Mouse (Mus musculus) neural tube, embryonic 11.5 days (tissue): ENCODE measurements around the gene Mrap. TPM values are rescaled to one million over a fixed set of nuclear protein-coding genes. Genes with fewer than 3 reads are reported as not detected.

Source experiments
- ATAC-seq: fragments of 200-750 bp; cut with Nextera tagmentation; 2 replicates; pipeline ENCODE4 v1.8.0; 2017; ENCODE audit warnings: moderate number of reproducible peaks, mild to moderate bottlenecking, moderate TSS enrichment, moderate library complexity; ENCODE audit not compliant: insufficient read depth, low FRiP score, low TSS enrichment
- DNase-seq: peaks from one replicate; pipeline ENCODE4 v3.0.0-alpha.2; 2015; ENCODE audit warnings: low spot score
- H3K27ac ChIP-seq: fragments of 300-500 bp; sonication (generic); 2 replicates; pipeline ENCODE4 v1.5.1; 2014; ENCODE audit warnings: low read depth, mild to moderate bottlenecking, low read length
- H3K27me3 ChIP-seq: fragments of 300-500 bp; sonication (generic); 2 replicates; pipeline ENCODE4 v1.6.1; 2014; ENCODE audit warnings: mild to moderate bottlenecking, low read length, mixed read lengths; ENCODE audit not compliant: control insufficient read depth, insufficient read depth
- H3K36me3 ChIP-seq: fragments of 300-500 bp; sonication (generic); 2 replicates; pipeline ENCODE4 v1.6.1; 2014; ENCODE audit warnings: mild to moderate bottlenecking, low read length, moderate library complexity, mixed read lengths; ENCODE audit not compliant: control insufficient read depth, insufficient read depth
- H3K4me1 ChIP-seq: fragments of 300-500 bp; sonication (generic); 2 replicates; pipeline ENCODE4 v1.6.1; 2014; ENCODE audit warnings: low read length, mixed read lengths; ENCODE audit not compliant: control insufficient read depth, insufficient read depth
- H3K4me2 ChIP-seq: fragments of 300-500 bp; sonication (generic); 2 replicates; pipeline ENCODE4 v1.6.1; 2014; ENCODE audit warnings: low read depth, mild to moderate bottlenecking, moderate library complexity
- H3K4me3 ChIP-seq: fragments of 300-500 bp; sonication (generic); 2 replicates; pipeline ENCODE4 v1.5.1; 2014; ENCODE audit warnings: low read depth, low read length
- H3K9ac ChIP-seq: fragments of 300-500 bp; sonication (generic); 2 replicates; pipeline ENCODE4 v1.6.1; 2014; ENCODE audit warnings: mild to moderate bottlenecking, low read length
- H3K9me3 ChIP-seq: fragments of 300-500 bp; sonication (generic); 2 replicates; pipeline ENCODE4 v1.6.1; 2016; ENCODE audit warnings: low read length; ENCODE audit not compliant: control insufficient read depth
- WGBS: fragments of 180-500 bp; shearing (Covaris S2); extraction: QIAGEN DNeasy Blood & Tissue Kit; methylation state at CpG from one replicate; pipeline ENCODE4 v1.1.7; 2014; 5-methylcytosine and 5-hydroxymethylcytosine counted together
- polyA plus RNA-seq: library from polyadenylated mRNA; unstranded; fragments of >200 nt; fragmentation: Nextera tagmentation; extraction: Ambion mirVana; gene quantifications from 2 replicates; pipeline ENCODE4 v1.2.1, GENCODE M21; 2014

Gene Mrap
- 0.32 and 0.38 TPM in 2 replicates for polyA plus RNA-seq

GRCm38 (mm10) chr16:90738092-90738956 is at the start of gene Mrap:
Gene Mrap, plus strand, starts transcription at chr16:90738207.
- H3K27ac ChIP-seq = no peak within 1 kb of the TSS
- ATAC-seq (no peak), DNase-seq (no peak)
- no peaks in the 10 kb centered on the region for H3K36me3 ChIP-seq
- 87% methylated on average over 26 of the region's 26 CpGs for WGBS
- no peaks in the 10 kb centered on the region for H3K27me3 ChIP-seq
- H3K4me1 ChIP-seq = no peaks in the 10 kb centered on the region
- no peaks in the 10 kb centered on the region for H3K9me3 ChIP-seq
- no peak within 1 kb of the TSS for H3K4me3 ChIP-seq
- no peak within 1 kb of the TSS for H3K4me2 ChIP-seq
- no peak within 1 kb of the TSS for H3K9ac ChIP-seq

- Histone ChIP-seq H3K9me3 (no peaks in the 10 kb centered on the region), H3K4me3 (no peak overlapping the region), H3K4me1 (0 out of 2 replicates have a peak, but pooled peaks cover 2% of the 10 kb centered on the region), H3K9ac (no peak overlapping the region), H3K36me3 (no peaks in the 10 kb centered on the region), H3K27me3 (no peaks in the 10 kb centered on the region), H3K27ac (no peak overlapping the region), H3K4me2 (no peak overlapping the region)
- 85% methylated on average over 15 of the region's 15 CpGs for WGBS
- no peak for ATAC-seq
- DNase-seq = no peak
Observed at GRCm38 (mm10) chr16:90692704-90693385, 45.2 kb upstream of the Mrap start.

DNA sequence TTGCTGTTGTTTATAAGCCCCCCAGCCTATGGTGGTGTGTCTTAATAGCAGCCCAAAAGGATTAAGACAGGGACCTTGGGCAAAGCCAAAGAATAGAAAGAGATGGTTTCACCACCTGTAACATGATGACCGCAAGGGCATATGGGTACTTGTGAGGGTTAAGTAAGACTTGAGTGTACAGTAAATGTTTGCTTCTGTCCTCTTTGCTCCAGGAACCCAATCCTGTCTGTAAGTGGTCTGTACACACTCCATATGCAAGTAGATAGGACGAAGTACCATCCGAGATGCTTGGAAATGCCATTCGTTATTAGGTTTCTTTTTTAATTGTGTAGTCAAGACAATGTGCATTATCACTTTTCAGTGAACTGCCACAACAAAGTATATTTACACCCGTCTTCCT is 44.4 kb upstream of the Mrap start:
- H3K36me3 ChIP-seq = no peaks in the 10 kb centered on the region
- H3K27ac ChIP-seq = no peak overlapping the region
- H3K9me3 ChIP-seq = no peaks in the 10 kb centered on the region
- WGBS = 92% methylated on average over 5 of the region's 5 CpGs
- DNase-seq = no peak
- H3K4me3 ChIP-seq = no peak overlapping the region
- no peak for ATAC-seq
- no peak overlapping the region for H3K9ac ChIP-seq
- H3K27me3 ChIP-seq = no peaks in the 10 kb centered on the region
- H3K4me1 ChIP-seq = 0 out of 2 replicates have a peak, but pooled peaks cover 2% of the 10 kb centered on the region
- no peak overlapping the region for H3K4me2 ChIP-seq

DNA sequence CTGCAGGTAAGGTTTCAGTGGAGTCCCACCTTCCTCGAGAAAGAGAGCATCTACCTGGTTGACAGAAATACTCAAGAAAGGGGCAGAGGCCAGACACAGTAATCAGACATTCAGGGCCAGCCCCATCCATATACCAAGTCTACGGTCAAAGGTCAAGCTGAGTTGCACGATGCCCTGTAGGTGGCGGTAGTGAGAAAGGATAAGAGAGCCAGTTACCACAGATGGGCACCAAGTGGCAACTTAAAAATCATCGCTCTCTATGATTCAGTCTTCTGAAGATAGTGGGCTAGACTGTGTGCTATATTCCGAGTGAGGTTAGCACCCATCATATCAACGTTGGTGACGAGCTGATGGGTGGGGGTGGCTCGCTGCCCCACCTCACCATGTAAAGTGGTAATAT is 43.3 kb upstream of the Mrap start:
- H3K4me1 ChIP-seq = 0 out of 2 replicates have a peak, but pooled peaks cover 2% of the 10 kb centered on the region
- ATAC-seq (no peak), DNase-seq (peak; percentile 56)
- H3K9me3 ChIP-seq = no peaks in the 10 kb centered on the region
- H3K27ac ChIP-seq = no peak overlapping the region
- H3K36me3 ChIP-seq = no peaks in the 10 kb centered on the region
- WGBS = 67% methylated on average over 9 of the region's 9 CpGs
- H3K4me2 ChIP-seq = no peak overlapping the region
- no peak overlapping the region for H3K4me3 ChIP-seq
- H3K9ac ChIP-seq = no peak overlapping the region
- H3K27me3 ChIP-seq = no peaks in the 10 kb centered on the region

DNA sequence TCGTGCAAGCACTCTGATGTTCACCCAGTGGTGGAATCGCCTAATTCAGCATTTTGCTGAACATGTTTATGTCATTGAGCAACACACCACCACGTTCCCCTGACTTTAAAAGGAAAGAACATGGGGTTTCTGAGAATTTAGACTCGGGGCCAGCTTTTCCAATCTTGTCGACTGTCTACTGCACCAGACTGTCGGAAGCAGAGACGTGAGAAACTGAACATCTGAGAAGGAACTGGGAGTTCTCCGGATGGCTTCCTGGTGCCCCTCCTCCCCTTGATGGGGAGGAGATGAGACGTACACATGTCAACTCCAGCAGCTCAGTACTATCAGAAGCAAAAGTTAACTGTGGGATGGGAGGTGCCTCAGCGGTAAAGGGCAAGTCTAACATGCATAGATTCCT is 42.9 kb upstream of the Mrap start:
- H3K27ac ChIP-seq = no peak overlapping the region
- DNase-seq (no peak), ATAC-seq (no peak)
- H3K9me3 ChIP-seq = no peaks in the 10 kb centered on the region
- 86% methylated on average over 10 of the region's 10 CpGs for WGBS
- no peak overlapping the region for H3K9ac ChIP-seq
- H3K4me3 ChIP-seq = no peak overlapping the region
- no peaks in the 10 kb centered on the region for H3K36me3 ChIP-seq
- no peak overlapping the region for H3K4me2 ChIP-seq
- no peaks in the 10 kb centered on the region for H3K27me3 ChIP-seq
- 0 out of 2 replicates have a peak, but pooled peaks cover 2% of the 10 kb centered on the region for H3K4me1 ChIP-seq

DNA sequence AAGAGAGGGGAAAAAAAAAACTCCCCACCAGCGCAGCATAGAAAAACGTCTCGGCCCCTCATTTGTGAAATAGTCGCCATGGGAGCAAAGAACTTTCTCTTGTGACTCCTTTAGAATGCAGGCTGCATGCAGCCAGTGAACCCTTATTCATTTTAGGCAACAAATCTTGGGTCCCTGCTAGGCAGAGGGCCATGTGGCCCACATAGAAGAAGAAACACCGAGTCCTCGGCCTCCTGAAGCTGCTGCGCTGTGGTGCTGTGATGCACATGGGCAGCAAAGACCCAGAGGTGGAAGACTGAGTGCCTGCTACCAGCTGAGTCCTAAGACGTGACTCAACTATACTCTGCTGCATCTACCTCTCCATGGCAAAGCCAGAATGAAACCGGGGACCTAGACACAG is 41.7 kb upstream of the Mrap start:
- no peak overlapping the region for H3K4me2 ChIP-seq
- H3K4me3 ChIP-seq = no peak overlapping the region
- H3K27ac ChIP-seq = no peak overlapping the region
- no peak overlapping the region for H3K9ac ChIP-seq
- no peaks in the 10 kb centered on the region for H3K27me3 ChIP-seq
- 0 out of 2 replicates have a peak, but pooled peaks cover 2% of the 10 kb centered on the region for H3K4me1 ChIP-seq
- H3K36me3 ChIP-seq = no peaks in the 10 kb centered on the region
- ATAC-seq (no peak), DNase-seq (no peak)
- 81% methylated on average over 9 of the region's 9 CpGs for WGBS
- H3K9me3 ChIP-seq = no peaks in the 10 kb centered on the region

DNA sequence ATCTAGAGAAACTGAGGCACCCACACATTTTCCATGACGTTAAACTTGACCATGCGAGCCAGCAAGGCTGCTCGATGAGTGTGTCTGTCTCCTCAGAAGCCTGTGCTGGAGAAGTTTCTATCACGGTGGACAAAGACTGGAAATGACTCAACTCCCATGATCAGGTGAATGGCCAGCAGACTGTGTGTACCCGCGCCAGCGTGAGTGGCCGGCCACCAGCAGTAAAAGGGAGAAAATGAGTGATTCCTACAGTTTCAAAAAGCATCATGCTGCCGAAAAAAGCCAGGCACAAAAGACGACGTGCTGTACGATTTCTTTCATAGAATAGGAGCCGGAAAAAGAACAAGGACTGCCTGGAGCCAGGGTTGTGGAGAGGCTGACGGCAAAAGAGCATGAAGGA is 38.6 kb upstream of the Mrap start:
- no peaks in the 10 kb centered on the region for H3K36me3 ChIP-seq
- no peak overlapping the region for H3K4me2 ChIP-seq
- 88% methylated on average over 14 of the region's 14 CpGs for WGBS
- no peaks in the 10 kb centered on the region for H3K27me3 ChIP-seq
- H3K4me3 ChIP-seq = no peak overlapping the region
- ATAC-seq = no peak
- no peaks in the 10 kb centered on the region for H3K9me3 ChIP-seq
- H3K9ac ChIP-seq = no peak overlapping the region
- DNase-seq = no peak
- H3K4me1 ChIP-seq = 0 out of 2 replicates have a peak, but pooled peaks cover 2% of the 10 kb centered on the region
- H3K27ac ChIP-seq = no peak overlapping the region

- H3K36me3 ChIP-seq = no peaks in the 10 kb centered on the region
- H3K9ac ChIP-seq = no peak overlapping the region
- no peak overlapping the region for H3K4me3 ChIP-seq
- H3K27me3 ChIP-seq = no peaks in the 10 kb centered on the region
- no peak overlapping the region for H3K27ac ChIP-seq
- DNase-seq (no peak), ATAC-seq (no peak)
- H3K9me3 ChIP-seq = no peaks in the 10 kb centered on the region
- 93% methylated on average over 2 of the region's 2 CpGs for WGBS
- H3K4me2 ChIP-seq = no peak overlapping the region
- no peaks in the 10 kb centered on the region for H3K4me1 ChIP-seq
Observed at GRCm38 (mm10) chr16:90701541-90701940, 36.5 kb upstream of the Mrap start.
